Mouse (Mus musculus): ENCODE data around the gene Aplf.
"Not testable (repeated sequence)": the region's sequence is repeated elsewhere in the genome, so short reads cannot be mapped to it uniquely, and the experiment has no call there.

The Aplf gene

GRCm38 (mm10) chr6:87671771-87672517, at the start of gene Aplf:
Aplf (minus strand) TSS chr6:87672193.
- peak; percentile 72 for DNase-seq

GRCm38 (mm10) chr6:87714091-87714490, 42.1 kb upstream of the Aplf start:
- no peak for DNase-seq

GRCm38 (mm10) chr6:87712311-87712710, 40.3 kb upstream of the Aplf start:
- no peak for DNase-seq

GRCm38 (mm10) chr6:87706246-87706645, 34.3 kb upstream of the Aplf start:
- DNase-seq = no peak

- no peak for DNase-seq
Measured at GRCm38 (mm10) chr6:87696544-87696943, 24.6 kb upstream of the Aplf start.

GRCm38 (mm10) chr6:87695947-87696346, 24.0 kb upstream of the Aplf start:
- DNase-seq = no peak

- DNase-seq = no peak
Measured at GRCm38 (mm10) chr6:87680418-87680817, 8.4 kb upstream of the Aplf start.

- no peak for DNase-seq
Measured at GRCm38 (mm10) chr6:87672661-87673060, 668 bp upstream of the Aplf start.

GRCm38 (mm10) chr6:87671353-87671752, 640 bp downstream of the Aplf start:
- no peak for DNase-seq

GRCm38 (mm10) chr6:87669894-87670588, 2.0 kb downstream of the Aplf start:
- DNase-seq = peak; percentile 66

GRCm38 (mm10) chr6:87668733-87669132, 3.3 kb downstream of the Aplf start:
- DNase-seq = no peak

GRCm38 (mm10) chr6:87667804-87668203, 4.2 kb downstream of the Aplf start:
- no peak for DNase-seq

- DNase-seq = no peak
Measured at GRCm38 (mm10) chr6:87663445-87663844, 8.5 kb downstream of the Aplf start.

GRCm38 (mm10) chr6:87662197-87662596, 9.8 kb downstream of the Aplf start:
- no peak for DNase-seq

GRCm38 (mm10) chr6:87661707-87662106, 10.3 kb downstream of the Aplf start:
- no peak for DNase-seq

- no peak for DNase-seq
Measured at GRCm38 (mm10) chr6:87658816-87659215, 13.2 kb downstream of the Aplf start.

- DNase-seq = no peak
Measured at GRCm38 (mm10) chr6:87653904-87654638, 17.9 kb downstream of the Aplf start.

- no peak for DNase-seq
Measured at GRCm38 (mm10) chr6:87653478-87653877, 18.5 kb downstream of the Aplf start.

GRCm38 (mm10) chr6:87652670-87653069, 19.3 kb downstream of the Aplf start:
- DNase-seq = no peak

- no peak for DNase-seq
Measured at GRCm38 (mm10) chr6:87651787-87652186, 20.2 kb downstream of the Aplf start.

- no peak for DNase-seq
Measured at GRCm38 (mm10) chr6:87638134-87638660, 33.8 kb downstream of the Aplf start.

GRCm38 (mm10) chr6:87632176-87632575, 39.8 kb downstream of the Aplf start:
- DNase-seq = no peak

- not testable (repeated sequence) for DNase-seq
Measured at GRCm38 (mm10) chr6:87628936-87629335, 43.1 kb downstream of the Aplf start.

Data from right cerebral cortex, postnatal 4 days (tissue).